Mouse (Mus musculus) cerebellum, adult 11 months (tissue): ENCODE results near the gene Fetub.
"Not testable (repeated sequence)": the region's sequence is repeated elsewhere in the genome, so short reads cannot be mapped to it uniquely, and the experiment has no call there.

Source experiments
- DNase-seq: peaks from one replicate; pipeline ENCODE4 v3.0.0; 2022

Fetub gene

GRCm38 (mm10) chr16:22911986-22912385 lies 6.1 kb upstream of the Fetub start:
- DNase-seq, result no peak

DNA sequence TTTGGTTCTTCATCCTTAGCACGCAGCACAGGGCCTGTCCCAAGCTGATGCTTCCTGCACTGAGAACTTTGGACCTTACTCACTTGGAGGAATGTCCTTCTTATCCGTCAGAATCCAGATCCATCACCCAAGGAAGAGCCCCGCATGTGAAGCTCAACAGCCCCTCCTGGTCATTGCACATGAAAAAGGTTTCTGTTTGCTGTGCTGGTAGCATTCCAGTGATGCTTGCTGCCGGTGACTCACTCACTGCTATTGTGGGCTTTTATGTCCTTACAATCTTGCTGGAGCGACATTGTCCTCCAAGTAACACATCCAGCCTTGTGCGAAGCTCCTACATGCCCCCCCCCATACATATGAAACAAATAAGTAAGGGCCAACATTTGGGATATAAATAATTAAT lies 5.2 kb upstream of the Fetub start:
- DNase-seq, result no peak

GRCm38 (mm10) chr16:22914276-22914675 lies 3.9 kb upstream of the Fetub start:
- no peak for DNase-seq

DNA sequence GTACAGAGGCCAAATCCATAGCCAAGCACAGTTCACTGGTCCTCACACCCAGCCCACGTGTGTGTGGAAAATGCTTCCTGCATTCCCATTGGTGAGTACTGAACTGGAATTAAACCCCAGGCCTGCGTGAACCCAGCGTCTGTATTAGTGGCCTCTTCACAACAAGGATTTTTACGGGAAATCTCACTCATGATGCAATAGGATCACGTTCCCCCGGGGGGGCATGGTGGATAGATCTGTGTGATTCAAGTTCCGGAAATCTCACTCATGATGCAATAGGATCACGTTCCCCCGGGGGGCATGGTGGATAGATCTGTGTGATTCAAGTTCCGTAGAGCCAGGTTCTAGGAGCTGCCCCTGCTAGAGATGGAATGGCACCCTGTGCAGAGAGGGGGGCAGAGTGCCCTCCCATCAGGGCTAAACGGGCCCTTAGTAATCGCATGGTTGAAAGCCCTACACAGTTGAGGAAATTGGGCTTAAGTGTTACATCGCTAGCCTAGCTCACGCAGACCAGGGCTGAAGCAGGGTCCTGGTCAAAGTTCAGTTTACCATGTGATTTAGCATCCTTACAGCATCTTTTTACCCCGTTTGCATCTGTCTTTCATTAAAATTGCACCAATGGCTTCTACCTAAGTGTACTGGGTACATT lies 654 bp downstream of the Fetub start:
- no peak for DNase-seq

DNA sequence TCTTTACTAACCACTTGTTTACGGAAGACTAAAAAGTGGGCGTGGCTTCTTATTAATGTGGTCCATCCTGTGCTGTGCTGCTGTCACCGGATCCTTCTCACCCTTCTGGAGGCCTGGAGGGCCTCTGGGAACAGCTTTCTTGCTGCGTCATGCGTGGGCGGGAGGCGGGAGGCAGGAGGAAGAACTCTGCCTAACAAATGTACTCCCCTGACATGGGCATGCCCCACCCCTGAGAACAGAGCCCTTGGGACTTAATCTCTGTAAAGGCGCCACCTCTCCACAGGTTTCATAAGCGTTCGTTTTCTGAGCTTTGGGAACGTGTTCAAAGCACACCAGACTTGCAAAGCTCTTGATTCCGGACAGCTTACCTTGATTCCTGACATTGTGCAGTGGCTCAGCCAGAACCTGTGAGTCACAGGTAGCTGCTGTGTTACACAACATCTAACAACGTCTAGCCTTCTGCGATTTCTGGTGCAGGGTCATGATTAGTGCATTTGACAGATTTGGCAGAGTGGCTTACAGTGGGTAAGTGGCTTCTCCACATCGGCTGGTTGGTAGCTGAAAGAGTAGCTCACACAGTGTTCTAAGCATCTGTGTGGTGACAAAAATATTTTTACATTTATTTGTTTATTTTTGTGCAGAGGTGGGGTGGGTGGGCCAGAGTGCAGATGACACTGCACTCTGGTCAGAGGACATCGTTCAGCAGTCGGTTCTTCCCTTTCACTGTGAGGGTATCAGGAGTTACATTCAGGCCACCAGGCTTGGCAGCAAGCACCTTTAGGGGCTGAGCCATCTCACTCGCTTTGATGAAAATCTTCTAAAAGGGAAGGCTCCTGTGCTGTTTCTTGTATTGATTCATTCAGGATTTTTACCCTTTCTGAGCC lies 2.1 kb downstream of the Fetub start:
- no peak for DNase-seq

- no peak for DNase-seq
Measured at GRCm38 (mm10) chr16:22921761-22922160, 3.6 kb downstream of the Fetub start.

- DNase-seq, result no peak
Measured at GRCm38 (mm10) chr16:22922433-22922832, 4.3 kb downstream of the Fetub start.

- DNase-seq, result no peak
Measured at GRCm38 (mm10) chr16:22929575-22929974, 11.4 kb downstream of the Fetub start.

GRCm38 (mm10) chr16:22931431-22932200 lies 13.5 kb downstream of the Fetub start:
- no peak for DNase-seq

DNA sequence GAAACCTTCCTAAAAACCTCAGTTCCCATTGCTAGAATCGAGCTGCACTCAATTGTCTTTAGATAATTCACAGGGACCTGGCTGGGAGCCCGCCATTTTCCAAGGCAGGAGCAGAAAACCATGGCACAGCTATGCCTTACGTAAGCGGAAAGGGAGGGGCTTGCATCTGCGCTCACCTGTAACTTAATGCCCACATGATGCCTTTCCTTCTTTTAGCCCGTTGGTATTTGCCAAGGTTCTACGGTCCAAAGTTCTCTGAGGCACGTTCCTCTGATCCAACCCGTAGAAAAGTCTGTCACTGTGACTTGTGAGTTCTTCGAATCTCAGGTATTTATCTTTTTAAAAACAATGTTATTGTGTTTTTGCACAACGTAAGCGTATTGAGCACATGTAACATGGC lies 19.5 kb downstream of the Fetub start:
- DNase-seq, result no peak

DNA sequence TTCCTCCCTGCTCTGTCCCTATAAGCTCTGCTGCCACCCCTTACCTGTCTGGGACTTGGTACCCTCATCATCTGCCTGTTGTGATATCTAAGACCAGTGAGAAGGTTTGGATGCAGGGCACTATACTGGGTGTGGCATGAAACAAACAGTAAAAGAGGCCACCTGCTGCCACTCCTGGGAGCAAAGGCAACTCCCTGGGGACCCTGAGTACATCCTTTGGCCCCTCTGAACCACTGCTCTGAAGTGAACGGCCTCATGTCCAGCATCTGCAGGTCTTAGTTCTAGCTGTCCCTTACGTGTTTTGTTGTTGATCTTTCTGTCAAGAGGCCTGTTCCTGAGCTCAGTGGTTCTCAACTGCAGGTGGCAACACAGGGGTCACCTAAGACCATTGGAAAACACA lies 20.4 kb downstream of the Fetub start:
- DNase-seq, result no peak

- no peak for DNase-seq
Measured at GRCm38 (mm10) chr16:22939120-22939695, 21.1 kb downstream of the Fetub start.

DNA sequence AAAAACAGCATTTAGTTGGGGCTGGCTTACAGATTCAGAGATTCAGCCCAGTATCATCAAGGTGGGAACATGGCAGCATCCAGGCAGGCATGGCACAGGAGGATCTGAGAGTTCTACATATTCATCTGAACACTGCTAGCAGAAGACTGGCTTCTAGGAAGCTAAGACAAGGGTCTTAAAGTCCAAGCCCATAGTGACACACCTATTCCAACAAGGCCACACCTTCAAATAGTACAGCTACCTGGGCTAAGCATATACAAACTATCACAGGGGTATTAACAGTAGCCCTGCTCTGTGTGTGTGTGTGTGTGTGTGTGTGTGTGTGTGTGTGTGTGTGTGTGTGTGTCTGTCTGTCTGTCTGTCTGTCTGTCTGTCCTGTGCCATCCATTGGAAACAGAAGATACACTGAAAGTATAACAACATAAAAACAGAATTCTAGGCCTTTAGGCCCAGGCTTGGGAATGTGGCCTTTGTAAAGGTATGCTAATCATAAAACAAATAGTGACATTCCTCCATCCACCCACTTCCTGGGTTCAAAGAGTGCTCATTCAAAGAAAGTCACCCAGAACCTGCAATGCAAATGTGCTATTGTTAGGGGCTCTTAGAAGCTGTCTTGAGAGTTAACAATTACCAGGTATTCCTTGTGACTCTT lies 23.8 kb downstream of the Fetub start:
- not testable (repeated sequence) for DNase-seq

DNA sequence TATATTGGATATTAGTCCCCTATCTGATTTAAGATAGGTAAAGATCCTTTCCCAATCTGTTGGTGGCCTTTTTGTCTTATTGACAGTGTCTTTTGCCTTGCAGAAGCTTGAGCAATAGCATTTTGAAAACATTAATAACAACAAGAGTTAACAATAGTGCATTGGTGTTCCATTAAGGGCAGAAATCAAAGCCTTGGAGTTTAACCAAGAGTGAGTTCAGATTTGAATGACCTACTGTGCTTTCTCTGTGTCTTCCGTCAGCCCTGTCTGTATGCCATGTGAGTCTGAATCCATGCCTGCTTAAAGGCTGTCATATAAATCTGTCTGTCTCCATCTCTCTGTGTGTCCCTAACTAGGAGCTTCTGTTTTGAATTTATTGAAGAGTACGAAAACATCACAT lies 29.2 kb downstream of the Fetub start:
- no peak for DNase-seq

DNA sequence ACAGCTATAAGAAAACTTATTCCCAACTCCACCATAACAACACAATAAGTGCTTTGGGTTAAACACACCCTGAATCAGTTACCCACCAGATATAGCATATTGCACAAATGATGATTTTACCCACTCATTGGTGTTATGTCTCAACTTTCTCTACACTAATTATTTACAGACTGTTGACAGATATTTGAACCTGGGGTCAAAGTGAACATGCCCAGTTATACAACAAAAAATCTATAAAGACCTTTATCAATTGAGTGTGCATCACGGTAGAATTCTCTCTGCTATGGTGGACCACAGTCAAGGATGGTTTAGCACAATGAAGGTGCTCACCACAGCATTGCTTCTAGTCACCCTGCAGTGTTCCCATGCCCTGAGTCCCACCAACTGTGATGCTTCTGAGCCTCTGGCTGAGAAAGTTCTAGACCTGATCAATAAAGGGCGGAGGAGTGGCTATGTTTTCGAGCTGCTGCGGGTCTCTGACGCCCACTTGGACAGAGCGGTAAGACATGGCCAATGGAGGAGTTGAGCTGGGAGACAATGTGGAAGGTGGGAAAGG lies 32.8 kb downstream of the Fetub start, which contains the start of gene Hrg:
Gene Hrg (plus strand): TSS at position 233 of the 556 bp plus-strand sequence.
- no peak for DNase-seq

- DNase-seq, result no peak
Measured at GRCm38 (mm10) chr16:22953069-22953468, 34.9 kb downstream of the Fetub start.

GRCm38 (mm10) chr16:22955397-22956084 lies 37.4 kb downstream of the Fetub start:
- DNase-seq, result no peak

GRCm38 (mm10) chr16:22956085-22956439 lies 37.9 kb downstream of the Fetub start:
- no peak for DNase-seq

GRCm38 (mm10) chr16:22961073-22961472 lies 42.9 kb downstream of the Fetub start:
- no peak for DNase-seq

DNA sequence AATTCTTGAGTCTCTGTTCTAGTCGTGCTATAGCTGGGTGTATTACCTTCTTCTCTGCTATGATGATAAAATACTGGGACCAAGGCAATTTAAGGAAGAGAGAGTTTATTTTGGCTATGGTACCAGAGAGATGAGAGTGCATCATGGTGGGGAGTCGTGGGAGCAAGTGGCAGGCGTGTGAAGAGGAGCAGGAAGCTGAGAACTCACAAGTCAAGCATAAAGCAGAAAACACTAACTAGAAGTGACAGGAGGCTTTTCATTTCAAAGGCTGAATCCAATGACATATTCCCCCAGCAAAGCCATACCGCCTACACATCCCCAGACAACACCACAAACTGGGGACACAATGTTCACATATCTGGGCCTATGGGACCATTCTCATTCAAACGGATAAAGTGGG lies 44.1 kb downstream of the Fetub start:
- DNase-seq, result no peak

GRCm38 (mm10) chr16:22963293-22963692 lies 45.2 kb downstream of the Fetub start:
- no peak for DNase-seq
